Mouse (Mus musculus) liver, postnatal 0 days (tissue): Measurements from ENCODE around the gene Dus3l.

Experiments
- CTCF ChIP-seq: sonication (generic); IDR thresholded peaks from 2 replicates; pipeline ENCODE4 v1.5.1; 2016; ENCODE audit warnings: antibody characterized with exemption, low read depth
- EP300 ChIP-seq: IDR thresholded peaks from 2 replicates; pipeline ENCODE4 v1.6.1; 2016; ENCODE audit warnings: antibody characterized with exemption, low read depth, mild to moderate bottlenecking

DNA sequence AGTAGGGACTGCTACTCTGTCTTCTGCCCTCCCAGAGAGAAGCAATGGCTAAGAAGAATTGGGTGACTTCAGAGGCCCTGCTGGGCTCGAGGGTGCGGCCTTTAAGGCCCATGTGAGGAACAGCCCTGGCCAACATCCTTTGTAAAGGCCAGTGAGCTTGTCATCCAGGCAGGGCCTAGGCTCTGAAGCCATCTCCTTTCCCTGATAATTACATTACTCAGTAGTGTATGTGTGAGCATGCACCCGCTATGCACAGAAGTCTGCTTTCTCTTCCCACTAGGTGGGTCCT is 50.4 kb downstream of the Dus3l start:
- TF ChIP-seq CTCF (no peak), EP300 (no peak)
